Mouse (Mus musculus): ENCODE measurements around the gene Proser3. TPM values are rescaled to one million over a fixed set of nuclear protein-coding genes. Genes with fewer than 3 reads are reported as not detected.
"Not testable (repeated sequence)": the region's sequence is repeated elsewhere in the genome, so short reads cannot be mapped to it uniquely, and the experiment has no call there.

The Proser3 gene
- total RNA-seq, 4 experiments from 2014 or later: 3.1 to 4.5 (median 3.9) TPM

DNA sequence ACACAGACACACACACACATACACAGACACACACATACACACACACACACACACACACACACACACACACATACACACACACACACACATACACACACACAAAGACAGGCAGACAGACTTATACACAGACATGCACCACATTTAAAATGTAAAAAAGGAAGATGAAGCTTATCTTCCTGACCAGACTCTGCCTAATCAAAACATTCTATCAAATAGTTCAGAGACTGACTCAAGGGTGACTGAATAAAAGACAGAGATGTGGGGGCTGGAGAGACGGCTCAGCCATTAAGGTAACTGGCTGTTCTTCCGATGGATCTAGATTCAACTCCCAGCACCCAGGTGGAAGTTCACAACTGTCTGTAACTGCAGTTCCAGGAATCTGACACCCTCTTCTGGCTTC lies 7.8 kb downstream of the Proser3 start:
- DNase-seq (ENCODE audit: low spot score): no peak

DNA sequence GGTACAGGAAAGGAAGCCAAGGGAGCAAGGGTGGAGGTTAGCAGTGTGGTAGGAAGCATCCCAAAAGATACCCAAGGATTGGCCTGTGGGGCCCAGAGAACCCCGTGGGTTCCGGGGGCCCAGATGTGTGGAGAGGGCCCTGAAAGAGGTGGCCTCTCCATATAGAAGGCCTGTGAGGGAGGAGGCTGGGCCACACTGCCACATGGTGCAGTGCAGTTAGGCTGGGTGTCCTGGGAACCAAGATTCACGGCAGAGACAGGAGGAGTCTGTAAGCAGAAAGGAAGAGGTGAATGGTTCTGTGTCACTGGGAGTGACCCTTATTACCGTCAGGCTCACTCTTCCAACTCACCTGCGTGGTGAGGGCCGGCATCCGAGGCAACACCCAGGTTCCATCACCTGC lies 11.5 kb downstream of the Proser3 start:
- DNase-seq (ENCODE audit: low spot score): no peak

DNA sequence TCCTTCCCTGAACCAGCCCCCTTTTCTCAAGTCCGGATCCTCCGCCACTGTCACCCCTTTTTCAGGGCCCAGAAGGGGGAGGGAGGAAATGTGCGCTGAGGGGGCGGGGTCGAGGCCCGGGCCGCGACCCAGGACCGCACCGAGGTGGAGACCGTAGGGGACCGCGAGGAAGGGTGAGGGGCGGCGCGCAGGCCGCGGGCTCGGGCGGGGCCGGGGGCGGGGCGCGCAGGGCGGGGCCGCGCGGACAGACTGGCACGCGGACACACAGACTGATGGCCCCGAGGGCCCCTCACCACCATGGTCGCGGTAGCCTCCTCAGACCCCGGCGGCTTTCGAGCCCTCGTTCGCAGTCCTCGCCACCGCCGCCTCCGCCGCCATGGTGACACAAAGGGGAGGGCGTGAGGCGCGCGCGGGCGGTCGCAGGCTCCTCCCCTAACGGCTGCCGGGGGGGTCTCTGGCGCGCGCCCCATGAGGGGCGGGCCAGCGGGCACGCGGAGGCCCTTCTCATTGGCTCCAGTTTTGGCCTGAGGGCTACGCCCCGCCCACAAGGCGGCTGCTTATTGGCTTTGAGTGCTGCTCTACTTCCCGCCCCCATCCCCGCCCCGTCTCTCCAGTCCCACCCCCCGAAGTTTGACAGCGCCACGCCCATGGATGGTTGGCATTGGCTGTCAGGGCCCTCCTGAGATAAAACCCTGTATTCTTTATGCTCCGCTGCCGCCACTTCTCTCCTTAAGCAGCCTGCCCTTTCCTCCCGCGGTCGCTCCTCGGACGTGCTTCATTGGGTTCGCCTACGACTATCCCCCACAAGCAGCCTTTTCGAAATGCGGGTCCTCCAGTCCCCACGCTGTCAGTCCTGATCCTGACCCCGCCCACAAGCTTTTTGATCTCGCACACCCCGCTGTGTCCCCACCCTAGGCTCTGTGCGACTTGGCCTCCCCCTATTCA lies 17.2 kb downstream of the Proser3 start, which contains the start of gene Arhgap33:
Arhgap33 (minus strand) TSS at position 428 of the 945 bp plus-strand sequence.
- DNase-seq (ENCODE audit: low spot score): peak; percentile 89

DNA sequence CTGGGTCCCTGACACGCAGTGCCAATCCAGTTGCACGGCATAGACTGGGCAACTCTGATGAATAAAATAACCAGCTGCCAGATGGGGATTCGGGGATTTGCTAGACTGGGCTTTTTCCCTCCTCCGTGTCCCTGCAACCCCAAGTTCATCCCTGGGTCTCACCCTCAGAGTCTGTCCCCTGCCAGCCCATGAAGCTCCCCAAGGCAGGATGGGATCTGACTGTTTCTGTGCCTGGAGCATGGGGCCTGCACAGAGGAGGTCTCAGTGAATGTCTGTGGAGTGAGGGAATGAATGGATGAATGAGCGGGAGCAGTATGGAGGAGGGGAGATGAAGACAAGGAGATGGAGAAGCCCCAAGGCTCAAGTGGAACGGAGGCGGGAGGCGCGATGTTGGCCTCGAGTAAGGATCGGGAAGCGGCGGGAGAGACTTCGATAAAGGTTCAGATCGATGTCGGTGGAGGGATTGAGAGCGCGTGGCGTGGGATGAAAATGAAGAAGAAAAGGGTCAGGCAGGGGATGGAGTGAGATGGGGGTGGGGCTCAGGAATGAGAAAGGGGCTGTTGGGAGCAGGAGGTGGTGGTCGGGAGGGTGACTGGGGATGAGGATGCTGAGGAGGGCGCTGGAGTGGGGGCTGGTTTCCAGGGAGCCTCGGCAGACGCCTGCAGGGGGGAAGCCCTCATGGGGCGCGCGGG lies 18.0 kb downstream of the Proser3 start:
- DNase-seq (ENCODE audit: low spot score): no peak

DNA sequence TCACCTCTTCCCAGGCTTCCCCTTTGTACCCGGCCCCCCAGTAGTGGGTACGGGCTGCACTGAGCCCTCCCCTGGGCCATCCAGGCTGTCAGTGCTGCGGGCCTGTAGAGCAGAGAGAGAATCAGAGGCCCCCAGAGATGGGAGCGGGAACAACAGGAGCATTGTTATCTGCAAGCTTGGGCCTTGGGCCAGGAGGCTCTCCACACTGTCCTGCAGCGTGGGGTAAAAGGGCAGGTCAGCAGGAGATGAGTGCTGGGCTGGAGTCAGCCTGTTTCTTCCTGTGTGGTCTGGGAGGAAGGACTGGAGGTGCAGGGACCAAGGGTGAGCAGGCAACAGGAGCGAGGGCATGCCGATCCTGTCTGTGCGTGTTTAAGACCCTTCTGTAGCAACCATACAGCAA lies 19.2 kb downstream of the Proser3 start:
- DNase-seq (ENCODE audit: low spot score): no peak

DNA sequence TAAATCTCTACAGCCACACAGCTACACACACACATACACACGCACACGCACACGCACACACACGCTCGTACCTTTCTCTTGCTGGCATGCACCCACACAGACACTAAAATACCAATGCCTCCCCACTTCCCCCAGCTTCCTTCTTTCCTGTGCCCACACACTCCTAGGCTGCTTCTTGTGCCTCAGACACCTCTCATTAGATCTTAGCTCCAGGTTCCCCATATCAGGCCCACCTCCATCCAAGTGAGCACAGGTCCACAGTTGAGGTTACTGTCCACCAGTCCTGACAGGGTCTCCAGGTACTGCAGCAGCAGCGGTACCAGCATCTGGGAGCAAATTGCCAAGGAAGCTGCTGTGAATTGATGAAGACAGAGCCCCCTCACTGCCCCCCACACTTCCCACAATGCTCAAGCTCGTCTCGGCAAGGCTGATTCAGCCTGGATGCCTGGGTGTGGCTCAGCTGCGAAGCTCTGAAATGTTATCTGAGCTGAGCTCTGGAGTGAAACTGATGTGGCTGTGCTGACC lies 20.7 kb downstream of the Proser3 start:
- DNase-seq (ENCODE audit: low spot score): no peak

DNA sequence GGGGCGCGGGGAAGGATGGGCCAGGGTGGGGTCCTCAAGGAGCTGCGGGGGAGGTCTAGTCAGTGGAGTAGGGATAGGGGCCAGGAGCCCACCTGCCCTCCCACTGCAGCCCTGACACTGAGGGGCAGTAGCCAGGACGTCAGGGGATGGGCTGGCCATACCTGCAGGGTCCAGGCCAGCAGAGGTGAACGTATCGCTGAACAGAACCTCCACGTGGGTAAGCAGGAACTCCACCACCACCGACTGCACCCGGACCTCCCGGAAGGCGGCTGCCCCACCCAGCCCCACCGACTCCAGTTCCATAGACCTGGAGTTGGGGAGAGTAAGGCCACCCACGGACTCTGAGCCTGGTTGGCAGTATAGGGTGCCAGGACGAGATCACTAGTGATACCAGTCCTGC lies 25.1 kb downstream of the Proser3 start:
- DNase-seq (ENCODE audit: low spot score): no peak

DNA sequence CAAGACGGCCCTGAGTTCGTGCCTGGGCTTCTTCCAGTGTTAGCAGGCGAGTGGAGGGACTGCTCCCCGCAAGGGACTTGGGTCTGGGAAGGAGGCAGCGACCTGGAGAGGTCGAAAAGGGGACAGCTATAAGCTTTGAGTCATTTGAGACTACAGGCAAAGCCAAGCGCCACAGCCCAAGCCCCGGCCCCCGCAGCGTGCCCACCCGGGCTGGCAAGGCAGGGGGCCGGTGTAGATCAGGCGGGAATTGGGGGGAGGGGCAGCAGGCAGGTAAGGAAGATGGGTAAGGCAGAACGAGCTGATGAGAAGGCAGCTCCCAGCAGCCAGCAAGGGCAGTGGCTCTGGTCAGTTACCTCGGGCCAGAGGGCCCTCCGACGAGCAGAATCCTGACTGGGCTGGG lies 25.7 kb downstream of the Proser3 start:
- no peak for DNase-seq (ENCODE audit: low spot score)

DNA sequence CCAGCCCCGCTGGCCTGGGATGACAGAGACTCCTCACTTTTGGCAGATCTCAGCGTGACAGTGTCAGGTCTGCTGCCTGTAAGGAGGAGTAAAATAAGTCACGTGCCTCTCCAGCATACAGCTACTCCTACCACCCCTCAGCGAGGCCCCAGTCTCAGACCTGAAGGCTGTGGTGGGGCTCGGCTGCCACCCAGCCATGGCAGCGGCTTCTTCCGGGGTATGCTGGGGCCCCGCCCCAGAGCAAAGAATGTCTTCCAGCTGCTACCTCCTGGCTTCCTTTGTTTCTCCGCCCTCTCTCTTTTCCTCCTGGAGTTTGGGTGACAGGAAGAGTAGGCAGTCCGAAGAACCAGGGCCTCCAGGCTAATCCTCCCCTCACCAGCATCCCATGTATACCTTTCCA lies 26.1 kb downstream of the Proser3 start:
- no peak for DNase-seq (ENCODE audit: low spot score)

DNA sequence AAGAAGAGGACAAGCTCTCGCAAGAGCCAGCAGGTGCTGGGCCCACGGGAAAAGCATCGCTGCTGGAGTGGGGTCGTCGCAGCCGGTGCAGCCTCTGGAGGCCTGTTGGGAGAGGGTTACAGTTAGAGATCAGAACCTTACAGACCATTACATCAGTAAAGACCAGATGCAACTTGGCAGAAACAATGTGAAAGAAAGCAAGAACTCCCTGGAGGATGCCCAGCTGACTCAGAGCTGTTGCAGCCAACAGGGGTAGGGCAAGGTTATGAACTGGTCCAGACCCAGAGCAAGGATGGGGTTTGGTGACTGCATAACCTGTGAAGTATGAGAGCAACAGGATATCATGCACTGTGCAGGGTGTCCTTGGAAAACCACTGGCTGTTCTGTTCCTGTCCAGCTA lies 27.6 kb downstream of the Proser3 start:
- no peak for DNase-seq (ENCODE audit: low spot score)

DNA sequence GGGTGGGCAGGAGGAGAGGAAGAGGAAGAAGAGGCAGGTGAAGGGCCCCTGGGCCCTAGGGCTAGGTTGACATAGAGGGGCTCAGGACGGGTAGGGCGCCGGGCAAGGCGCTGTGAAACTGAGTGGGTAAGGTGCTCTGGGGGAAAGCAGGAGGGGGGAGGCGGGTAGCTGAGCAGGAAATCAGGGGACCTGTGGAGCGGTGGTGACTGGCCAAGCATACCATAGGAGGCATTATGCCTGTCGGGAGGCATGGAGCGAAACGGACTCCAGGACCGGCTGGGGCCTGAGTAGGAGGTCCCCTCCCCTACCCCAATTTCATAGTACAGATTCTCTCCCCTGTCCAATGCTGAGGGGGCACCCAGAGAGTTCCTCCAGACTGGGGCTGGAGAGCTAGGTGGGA lies 29.2 kb downstream of the Proser3 start:
- no peak for DNase-seq (ENCODE audit: low spot score)

DNA sequence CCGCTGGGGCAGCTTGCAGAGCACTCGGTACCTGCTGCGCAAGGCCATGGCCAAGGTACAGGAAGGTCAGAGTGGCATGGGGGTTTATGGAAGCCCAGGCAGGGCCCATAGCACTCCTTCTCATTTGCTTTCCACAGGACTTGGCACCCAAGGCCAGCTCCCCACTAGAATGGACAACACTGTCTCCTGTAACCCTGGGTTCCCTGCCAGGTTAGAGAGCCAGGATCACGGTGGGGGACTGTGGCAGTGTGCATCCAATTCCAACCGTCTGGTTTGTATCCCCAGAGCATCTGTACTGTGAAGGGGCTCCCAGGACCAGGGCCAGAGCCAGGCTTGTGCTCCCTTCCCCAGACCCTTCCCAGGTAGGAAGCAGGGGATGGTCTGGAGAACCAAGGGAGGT lies 31.2 kb downstream of the Proser3 start:
- no peak for DNase-seq (ENCODE audit: low spot score)

DNA sequence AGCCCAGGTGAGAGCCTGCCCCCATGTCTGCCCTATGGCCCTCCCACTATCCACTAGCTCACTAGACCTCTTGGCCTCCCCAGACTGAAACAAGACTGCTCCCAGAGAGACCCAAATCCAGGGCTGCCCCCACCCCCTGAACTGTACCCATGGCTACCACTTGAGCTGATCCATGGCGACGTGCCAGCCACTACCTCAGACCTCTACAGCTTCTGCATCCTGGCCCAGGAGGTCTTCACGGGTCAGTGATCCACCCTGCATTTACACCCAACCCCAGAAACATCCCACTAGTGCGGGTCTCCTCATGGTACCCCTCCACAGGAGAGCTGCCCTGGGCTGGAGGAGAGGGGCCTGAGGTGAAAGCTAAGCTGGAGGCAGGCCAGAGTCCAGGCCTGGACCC lies 31.7 kb downstream of the Proser3 start:
- DNase-seq (ENCODE audit: low spot score): no peak

DNA sequence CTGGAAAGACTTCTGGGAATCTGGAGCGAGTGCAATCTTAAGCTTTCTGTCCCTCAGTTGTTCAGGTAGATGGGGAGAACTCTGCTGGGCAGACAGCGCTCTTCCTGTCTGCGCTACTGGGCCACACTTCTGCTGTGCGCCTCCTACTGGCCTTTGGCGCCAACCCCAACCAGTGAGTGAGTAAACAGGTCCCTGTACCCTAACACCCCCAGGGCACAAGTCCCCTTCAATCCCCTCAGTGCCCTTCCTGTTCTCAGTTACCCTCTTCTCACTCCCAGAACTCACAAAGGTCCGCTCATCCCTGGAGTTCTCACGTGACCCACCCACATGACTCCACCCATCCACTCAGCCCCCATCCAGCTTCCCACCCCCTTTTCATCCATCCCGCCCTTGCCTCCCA lies 33.8 kb downstream of the Proser3 start:
- no peak for DNase-seq (ENCODE audit: low spot score)

DNA sequence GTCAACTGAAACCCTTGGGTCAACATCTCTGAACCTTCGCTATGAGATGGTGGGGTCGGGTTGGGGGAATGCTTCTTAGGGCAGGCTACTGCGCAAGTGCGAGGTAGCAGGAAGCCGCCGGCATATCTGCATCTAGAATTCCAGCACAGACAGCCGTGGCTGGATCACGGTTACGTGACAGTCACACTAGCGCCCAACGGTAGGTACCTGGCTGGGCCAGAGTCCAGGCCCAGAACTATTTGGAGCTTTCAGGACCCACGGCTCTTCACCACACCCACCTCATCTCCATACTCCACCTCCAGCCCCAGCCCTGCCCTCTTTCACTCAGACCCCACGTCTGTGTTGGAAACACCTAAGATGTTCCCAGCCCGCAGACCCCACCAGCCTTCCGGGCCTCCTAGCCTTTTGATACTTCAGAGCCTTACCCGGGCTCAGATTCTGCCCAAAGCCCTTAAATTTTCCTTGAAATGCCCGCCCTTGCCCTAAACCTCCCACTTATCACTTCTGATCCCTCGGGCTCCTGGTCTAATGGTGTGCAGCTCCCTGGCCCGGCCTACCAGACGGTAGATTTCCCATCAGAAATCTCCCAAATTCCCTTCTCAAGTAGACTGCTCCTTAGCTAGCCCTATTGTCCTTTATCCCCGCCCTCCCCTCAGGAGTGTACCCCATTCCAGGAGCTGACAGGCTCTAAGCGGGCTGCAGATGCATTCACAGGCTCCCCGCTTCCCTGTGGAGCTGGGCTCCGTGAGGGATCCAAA lies 36.9 kb downstream of the Proser3 start:
- DNase-seq (ENCODE audit: low spot score): no peak

DNA sequence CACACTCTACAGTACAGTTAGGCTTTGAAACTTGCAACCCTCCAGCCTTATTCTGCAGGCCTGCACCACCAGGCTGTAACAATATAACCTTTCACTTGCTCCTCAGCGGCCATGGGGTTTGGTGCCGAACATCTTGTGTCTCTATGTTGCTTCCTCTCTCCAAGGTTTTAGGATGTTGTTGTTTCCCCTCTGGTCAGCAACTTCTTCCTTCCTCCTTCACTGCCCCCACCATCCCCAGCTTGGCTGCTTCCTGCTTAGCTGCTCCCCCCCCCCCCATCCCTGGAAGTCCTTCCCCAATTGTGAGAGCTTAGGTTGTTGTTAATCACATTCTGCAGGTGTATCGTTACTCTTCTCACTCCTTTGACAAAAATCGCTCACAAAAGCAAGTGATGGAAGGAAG lies 44.0 kb downstream of the Proser3 start:
- no peak for DNase-seq (ENCODE audit: low spot score)

DNA sequence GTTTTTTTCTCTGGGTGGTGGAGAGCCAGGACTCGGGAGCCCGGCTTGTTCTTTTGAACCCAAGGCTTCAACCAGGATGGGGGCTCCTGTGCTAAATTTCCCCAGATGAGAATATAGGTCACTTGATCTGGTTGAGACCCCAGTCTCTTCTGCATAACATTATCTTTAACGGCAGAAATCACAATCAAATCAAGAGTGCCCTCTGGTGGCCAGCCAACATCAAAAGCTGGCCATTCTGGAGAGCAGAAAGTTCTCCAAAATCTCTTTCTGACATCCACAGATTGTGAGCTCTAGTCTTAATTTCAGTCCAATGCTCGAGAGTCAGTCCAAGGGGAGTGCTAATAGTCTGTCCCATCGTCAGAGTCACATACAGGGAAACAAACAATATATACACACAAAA lies 50.9 kb downstream of the Proser3 start:
- not testable (repeated sequence) for DNase-seq (ENCODE audit: low spot score)

DNA sequence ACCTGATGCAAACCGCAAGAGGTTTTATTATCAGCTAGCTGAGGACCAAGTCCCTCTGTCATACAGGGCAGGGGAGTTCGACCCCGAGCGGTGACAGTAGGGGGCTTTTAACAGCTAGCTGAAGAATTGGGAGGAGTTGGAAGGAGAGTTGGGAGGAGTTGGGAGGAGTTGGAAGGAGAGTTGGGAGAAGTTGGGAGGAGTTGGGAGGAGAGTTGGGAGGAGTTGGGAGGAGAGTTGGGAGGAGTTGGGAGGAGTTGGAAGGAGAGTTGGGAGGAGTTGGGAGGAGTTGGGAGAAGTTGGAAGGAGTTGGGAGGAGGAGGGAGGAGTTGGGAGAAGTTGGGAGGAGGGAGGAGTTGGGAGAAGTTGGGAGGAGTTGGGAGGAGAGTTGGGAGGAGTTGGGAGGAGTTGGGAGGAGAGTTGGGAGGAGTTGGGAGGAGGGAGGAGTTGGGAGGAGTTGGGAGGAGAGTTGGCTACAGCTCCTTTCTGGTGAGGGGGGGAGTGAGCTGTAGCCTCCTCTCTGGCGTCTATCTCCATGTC lies 56.5 kb downstream of the Proser3 start:
- not testable (repeated sequence) for DNase-seq (ENCODE audit: low spot score)

DNA sequence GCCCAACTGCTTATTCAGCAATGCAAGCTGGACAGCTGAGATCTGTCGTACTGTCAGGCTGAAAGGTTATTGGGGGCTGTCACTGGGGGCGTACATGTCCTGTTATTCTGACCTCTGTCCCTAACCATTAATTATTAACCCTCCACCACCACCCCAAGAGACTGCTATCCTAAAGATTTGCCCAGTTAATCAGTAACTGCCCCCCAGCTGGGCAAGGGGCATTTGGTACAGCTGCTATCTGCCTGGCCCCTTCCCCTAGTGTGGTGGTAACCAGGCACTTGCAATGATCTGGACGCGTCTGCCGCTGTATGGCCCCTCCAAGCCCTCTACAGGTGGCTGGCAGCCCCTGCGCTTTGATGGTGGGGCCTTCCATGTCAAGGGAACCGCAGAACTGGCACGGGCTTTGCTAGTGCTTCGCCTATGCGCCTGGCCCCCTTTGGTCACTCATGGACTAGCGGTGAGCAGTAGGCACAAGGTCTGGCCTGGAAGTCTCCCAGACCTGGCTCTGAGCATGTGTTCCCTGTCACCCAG lies 58.6 kb downstream of the Proser3 start, which contains the start of gene Prodh2:
Prodh2 (plus strand) TSS at position 222 of the 531 bp plus-strand sequence.
- DNase-seq (ENCODE audit: low spot score): no peak

DNA sequence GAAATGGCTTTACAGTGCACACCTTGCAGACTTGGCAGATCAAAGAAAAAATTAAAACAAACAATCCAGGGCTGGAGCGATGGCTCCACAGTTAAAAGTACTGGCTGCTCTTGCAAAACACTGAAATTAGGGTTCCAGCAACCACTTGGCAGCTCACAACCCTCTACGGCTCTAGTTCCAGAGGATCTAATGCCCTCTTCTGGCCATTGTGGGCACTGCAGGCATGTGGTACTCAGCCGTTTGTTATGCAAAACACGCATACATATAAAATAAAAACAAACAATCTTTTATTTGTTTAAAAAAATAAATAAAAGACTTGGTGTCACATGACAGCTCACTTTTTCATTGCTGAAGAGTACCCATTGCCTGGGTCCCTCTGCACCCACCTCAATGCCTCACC lies 59.3 kb downstream of the Proser3 start:
- peak; percentile 72 for DNase-seq (ENCODE audit: low spot score)

DNA sequence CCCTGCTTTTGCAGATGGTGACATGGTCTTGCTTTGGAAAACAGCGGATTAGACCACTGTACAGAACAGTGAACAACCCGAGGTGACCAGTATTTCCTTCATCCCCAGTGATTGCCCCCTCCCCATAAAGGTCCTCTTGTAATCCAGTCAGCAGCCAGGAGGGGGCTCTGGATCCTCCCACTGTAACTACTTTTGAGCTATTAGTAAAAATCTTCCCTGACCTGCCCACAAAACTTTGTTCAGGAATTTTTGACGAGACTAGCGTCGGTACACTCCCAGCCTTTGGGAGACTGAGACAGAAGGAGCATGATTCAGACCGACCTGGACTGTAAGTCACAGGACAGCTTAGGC lies 61.2 kb downstream of the Proser3 start:
- DNase-seq (ENCODE audit: low spot score): no peak
